Mouse (Mus musculus) liver, embryonic 11.5 days (tissue): ENCODE results near the gene Ube2c. TPM values are rescaled to one million over a fixed set of nuclear protein-coding genes. Genes with fewer than 3 reads are reported as not detected.
A peak's percentile ranks its signal among the peaks of the same experiment; 100 is the strongest.

Source experiments
- ATAC-seq: fragments of 200-750 bp; cut with Nextera tagmentation; replicated peaks from 2 replicates; pipeline ENCODE4 v1.8.0; 2017; ENCODE audit warnings: moderate number of reproducible peaks, mild to moderate bottlenecking, moderate TSS enrichment, moderate library complexity; ENCODE audit not compliant: low FRiP score
- DNase-seq: peaks from one replicate; pipeline ENCODE4 v3.0.0-alpha.2; 2017; ENCODE audit warnings: low spot score
- H3K27ac ChIP-seq: fragments of 300-500 bp; sonication (generic); 2 replicates; pipeline ENCODE4 v1.5.1; 2014; ENCODE audit warnings: mild to moderate bottlenecking, low read depth, low read length, control low read depth
- H3K27me3 ChIP-seq: fragments of 300-500 bp; sonication (generic); replicated peaks from 2 replicates; pipeline ENCODE4 v1.6.1; 2014; ENCODE audit warnings: low read length, mixed read lengths; ENCODE audit not compliant: control insufficient read depth, insufficient read depth
- H3K36me3 ChIP-seq: fragments of 300-500 bp; sonication (generic); 2 replicates; pipeline ENCODE4 v1.6.1; 2014; ENCODE audit warnings: mild to moderate bottlenecking, low read length, moderate library complexity, mixed read lengths; ENCODE audit not compliant: control insufficient read depth, insufficient read depth
- H3K4me1 ChIP-seq: fragments of 300-500 bp; sonication (generic); replicated peaks from 2 replicates; pipeline ENCODE4 v1.6.1; 2014; ENCODE audit warnings: low read length, mixed read lengths; ENCODE audit not compliant: control insufficient read depth, insufficient read depth
- H3K4me2 ChIP-seq: fragments of 300-500 bp; sonication (generic); 2 replicates; pipeline ENCODE4 v1.6.1; 2014; ENCODE audit warnings: mild to moderate bottlenecking, control low read depth, moderate library complexity
- H3K4me3 ChIP-seq: fragments of 300-500 bp; sonication (generic); 2 replicates; pipeline ENCODE4 v1.5.1; 2014; ENCODE audit warnings: low read depth, low read length, control low read depth
- H3K9ac ChIP-seq: fragments of 300-500 bp; sonication (generic); 2 replicates; pipeline ENCODE4 v1.6.1; 2014; ENCODE audit warnings: low read depth, low read length, control low read depth
- H3K9me3 ChIP-seq: fragments of 300-500 bp; sonication (generic); 2 replicates; pipeline ENCODE4 v1.6.1; 2016; ENCODE audit warnings: low read length, inconsistent platforms, mixed read lengths; ENCODE audit not compliant: control insufficient read depth
- WGBS: fragments of 180-500 bp; shearing (Covaris S2); extraction: QIAGEN DNeasy Blood & Tissue Kit; methylation state at CpG from one replicate; pipeline ENCODE4 v1.1.7; 2014; 5-methylcytosine and 5-hydroxymethylcytosine counted together
- polyA plus RNA-seq: library from polyadenylated mRNA; unstranded; fragments of >200 nt; fragmentation: Nextera tagmentation; extraction: Ambion mirVana; gene quantifications from 2 replicates; pipeline ENCODE4 v1.2.1, GENCODE M21; 2014

Ube2c gene
- polyA plus RNA-seq, 1 experiment from 2014 or later: 522 TPM

DNA sequence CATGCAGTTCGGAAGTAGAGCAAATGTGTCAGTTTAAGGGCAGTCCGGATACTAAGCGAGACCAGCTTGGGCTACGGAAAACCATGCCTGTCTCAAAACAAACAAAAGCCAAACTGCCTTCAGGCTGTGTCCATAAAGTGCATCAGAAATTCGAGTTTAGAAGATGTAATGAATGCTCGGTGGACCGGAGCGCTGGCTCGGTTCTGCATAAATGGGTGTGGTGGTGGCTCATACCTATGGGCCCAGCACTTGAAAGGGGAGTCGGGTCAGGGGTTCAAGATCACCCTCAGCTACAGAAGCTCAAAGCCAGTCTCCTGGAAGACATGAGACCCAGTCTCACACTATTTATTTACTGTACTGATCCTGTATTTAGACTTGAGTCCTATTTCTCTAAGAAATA is 18.1 kb downstream of the Ube2c start:
- no peak for ATAC-seq
- no peak overlapping the region for H3K9ac ChIP-seq
- WGBS: 88% methylated on average over 10 of the region's 10 CpGs
- H3K4me2 ChIP-seq: no peak overlapping the region
- no peak overlapping the region for H3K27ac ChIP-seq
- H3K9me3 ChIP-seq: no peaks in the 10 kb centered on the region
- DNase-seq: no peak
- H3K4me3 ChIP-seq: no peak overlapping the region
- peaks cover 6% of the 10 kb centered on the region for H3K36me3 ChIP-seq
- 0 out of 2 replicates have a peak, but pooled peaks cover 3% of the 10 kb centered on the region for H3K27me3 ChIP-seq
- H3K4me1 ChIP-seq: 0 out of 2 replicates have a peak, but pooled peaks cover 14% of the 10 kb centered on the region

DNA sequence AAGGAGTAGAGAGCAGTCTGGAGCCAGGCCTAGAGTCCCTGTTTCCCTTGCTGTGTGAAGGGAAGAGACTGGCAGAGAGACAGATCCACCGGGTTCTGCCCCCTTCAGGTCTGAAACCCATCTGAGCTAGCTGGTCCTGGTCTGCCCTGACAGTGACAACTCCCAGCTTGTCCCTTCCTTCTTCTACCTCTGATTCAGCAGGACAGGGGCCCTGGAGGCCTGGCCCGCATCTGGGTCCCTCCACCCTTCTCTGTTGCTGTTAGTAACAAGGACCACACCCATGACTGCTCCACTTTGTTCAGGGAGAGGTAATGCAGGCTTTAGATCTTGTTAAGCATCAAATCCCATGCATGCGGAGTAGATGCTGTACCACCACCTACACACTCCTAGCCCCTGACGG is 18.7 kb downstream of the Ube2c start:
- H3K36me3 ChIP-seq: peaks cover 6% of the 10 kb centered on the region
- WGBS: 70% methylated on average over 4 of the region's 4 CpGs

DNA sequence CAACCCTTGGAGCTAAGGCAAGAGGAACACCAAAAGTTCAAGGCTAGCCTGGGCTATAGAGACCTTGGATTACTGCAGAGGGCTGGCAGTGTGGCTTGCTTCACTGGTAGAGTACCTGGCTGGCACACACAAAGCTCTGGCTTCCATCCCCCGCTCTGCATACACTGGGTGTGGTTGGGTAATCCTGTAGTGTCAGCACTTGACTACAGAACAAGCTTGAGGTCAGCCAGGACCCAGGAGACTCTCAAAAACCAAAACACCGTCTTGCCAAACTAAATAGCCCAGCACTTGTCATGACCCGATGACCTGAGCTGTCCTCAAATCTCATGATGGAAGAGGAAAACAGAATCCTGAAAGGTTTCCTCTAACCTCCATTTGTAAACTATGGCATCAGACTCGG is 20.8 kb downstream of the Ube2c start:
- H3K27ac ChIP-seq: no peak overlapping the region
- no peak overlapping the region for H3K9ac ChIP-seq
- ATAC-seq (no peak), DNase-seq (no peak)
- WGBS: 80% methylated on average over 4 of the region's 4 CpGs
- H3K4me3 ChIP-seq: no peak overlapping the region
- H3K4me1 ChIP-seq: 0 out of 2 replicates have a peak, but pooled peaks cover 8% of the 10 kb centered on the region
- H3K27me3 ChIP-seq: 0 out of 2 replicates have a peak, but pooled peaks cover 3% of the 10 kb centered on the region
- H3K4me2 ChIP-seq: no peak overlapping the region
- no peaks in the 10 kb centered on the region for H3K9me3 ChIP-seq
- H3K36me3 ChIP-seq: peaks cover 16% of the 10 kb centered on the region

More for the DNA sequence above, 18.7 kb downstream of the Ube2c start:
- no peaks in the 10 kb centered on the region for H3K9me3 ChIP-seq
- 0 out of 2 replicates have a peak, but pooled peaks cover 3% of the 10 kb centered on the region for H3K27me3 ChIP-seq
- no peak overlapping the region for H3K27ac ChIP-seq
- no peak overlapping the region for H3K9ac ChIP-seq
- H3K4me3 ChIP-seq: no peak overlapping the region
- DNase-seq (no peak), ATAC-seq (0 out of 2 replicates have a peak, but pooled peaks have one; percentile 24)
- 0 out of 2 replicates have a peak, but pooled peaks cover 14% of the 10 kb centered on the region for H3K4me1 ChIP-seq
- no peak overlapping the region for H3K4me2 ChIP-seq

DNA sequence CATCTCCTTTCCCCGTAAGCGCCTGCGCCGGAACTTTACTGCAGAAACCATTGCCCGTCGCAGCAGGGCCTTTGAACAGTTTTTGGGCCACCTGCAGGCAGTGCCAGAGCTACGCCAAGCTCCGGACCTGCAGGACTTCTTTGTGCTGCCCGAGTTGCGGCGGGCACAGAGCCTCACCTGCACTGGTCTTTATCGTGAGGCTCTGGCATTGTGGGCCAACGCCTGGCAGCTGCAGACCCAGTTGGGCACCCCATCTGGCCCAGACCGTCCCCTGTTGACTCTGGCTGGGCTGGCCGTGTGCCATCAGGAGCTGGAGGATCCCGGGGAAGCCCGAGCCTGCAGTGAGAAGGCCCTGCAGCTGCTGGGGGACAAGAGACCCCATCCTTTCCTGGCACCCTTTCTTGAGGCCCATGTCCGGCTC is 22.2 kb downstream of the Ube2c start:
- no peak overlapping the region for H3K27ac ChIP-seq
- peak; percentile 29 for DNase-seq
- ATAC-seq: no peak
- H3K4me2 ChIP-seq: no peak overlapping the region
- H3K9ac ChIP-seq: no peak overlapping the region
- H3K27me3 ChIP-seq: no peaks in the 10 kb centered on the region
- no peaks in the 10 kb centered on the region for H3K9me3 ChIP-seq
- 0 out of 2 replicates have a peak, but pooled peaks cover 4% of the 10 kb centered on the region for H3K4me1 ChIP-seq
- WGBS: 94% methylated on average over 18 of the region's 18 CpGs
- H3K36me3 ChIP-seq: peaks cover 22% of the 10 kb centered on the region
- no peak overlapping the region for H3K4me3 ChIP-seq

DNA sequence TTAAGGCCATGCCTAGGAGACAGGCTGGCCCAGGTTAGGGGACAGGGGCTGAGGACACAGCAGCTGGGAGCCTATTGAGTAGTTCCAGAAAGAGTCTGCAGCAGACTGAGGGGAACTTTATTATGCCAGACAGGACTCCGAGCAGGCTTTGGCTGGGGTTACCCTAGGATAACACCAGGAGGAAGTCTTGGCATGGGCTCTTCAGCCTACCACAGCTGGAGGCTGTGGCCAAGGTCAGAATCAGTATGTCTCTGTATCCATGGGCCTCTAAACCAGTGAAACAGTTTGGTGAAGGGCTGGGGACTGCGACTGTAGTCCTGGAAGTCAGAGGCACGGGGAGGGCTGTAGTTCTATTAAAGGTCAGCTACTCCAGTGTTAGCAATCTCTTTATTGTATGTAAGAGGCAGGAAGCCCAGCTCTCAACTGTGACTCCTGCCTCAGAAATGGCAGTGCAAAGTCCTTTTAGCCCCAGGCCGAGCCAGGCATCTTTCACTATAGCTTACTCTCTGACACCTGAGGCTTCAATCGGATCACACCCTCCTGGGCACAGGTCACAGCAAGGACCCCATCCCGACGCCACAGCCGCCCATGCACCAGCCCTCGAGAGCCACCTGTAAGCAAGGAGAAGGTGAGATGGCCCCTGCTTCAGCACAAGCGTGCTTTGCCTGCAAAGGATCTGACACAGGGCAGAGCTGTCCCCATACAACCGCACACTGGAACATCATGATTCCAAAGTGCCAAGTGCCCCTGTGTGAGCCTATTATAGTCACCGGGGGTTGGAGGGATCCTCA is 22.9 kb downstream of the Ube2c start:
- Histone ChIP-seq H3K4me3 (no peak overlapping the region), H3K9ac (no peak overlapping the region), H3K36me3 (peaks cover 25% of the 10 kb centered on the region), H3K27ac (no peak overlapping the region), H3K9me3 (no peaks in the 10 kb centered on the region), H3K4me2 (no peak overlapping the region), H3K27me3 (no peaks in the 10 kb centered on the region), H3K4me1 (0 out of 2 replicates have a peak, but pooled peaks cover 4% of the 10 kb centered on the region)
- ATAC-seq: no peak
- no peak for DNase-seq
- 91% methylated on average over 12 of the region's 12 CpGs for WGBS

DNA sequence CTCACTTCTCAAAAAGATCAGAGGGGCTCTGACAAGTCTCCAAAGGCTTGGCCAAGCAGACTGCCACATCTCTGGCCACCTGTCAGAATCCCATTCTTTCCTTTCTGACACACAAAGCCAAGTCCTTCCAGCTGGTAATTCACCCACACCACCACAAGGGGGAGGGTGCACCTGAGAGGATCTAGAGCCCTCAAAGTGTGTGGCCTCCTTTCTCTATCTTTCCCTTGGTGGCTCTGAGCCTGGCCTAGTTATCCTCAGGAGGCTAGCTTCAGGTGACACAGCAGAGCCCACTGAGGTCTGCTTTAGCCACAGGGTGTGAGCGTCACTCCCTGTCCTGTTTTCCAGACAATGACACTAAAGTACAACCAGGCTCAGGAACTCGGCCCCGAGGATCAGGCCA is 23.5 kb downstream of the Ube2c start:
- H3K27me3 ChIP-seq: no peaks in the 10 kb centered on the region
- DNase-seq: no peak
- H3K4me1 ChIP-seq: 0 out of 2 replicates have a peak, but pooled peaks cover 3% of the 10 kb centered on the region
- H3K36me3 ChIP-seq: peaks cover 29% of the 10 kb centered on the region
- no peak overlapping the region for H3K4me2 ChIP-seq
- H3K27ac ChIP-seq: no peak overlapping the region
- ATAC-seq: no peak
- no peak overlapping the region for H3K4me3 ChIP-seq
- no peaks in the 10 kb centered on the region for H3K9me3 ChIP-seq
- H3K9ac ChIP-seq: no peak overlapping the region
- 83% methylated on average over 3 of the region's 3 CpGs for WGBS

DNA sequence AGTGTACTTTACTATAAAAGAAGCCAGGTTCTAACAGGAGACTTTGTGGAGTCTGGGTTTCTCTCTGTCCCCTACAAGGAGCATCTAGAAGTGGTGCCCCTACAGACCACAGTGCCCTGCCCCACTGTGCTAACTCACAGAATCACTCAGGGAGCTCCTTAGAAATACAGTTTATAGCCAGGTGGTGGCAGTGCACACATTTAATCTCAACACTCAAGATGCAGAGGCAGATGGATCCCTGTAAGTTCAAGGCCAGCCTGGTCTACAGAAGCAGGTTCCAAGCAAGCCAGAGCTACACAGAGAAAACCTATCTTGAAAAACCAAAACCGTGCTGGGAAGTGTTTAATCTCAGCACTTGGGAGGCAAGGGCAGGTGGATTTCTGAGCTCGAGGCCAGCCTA is 24.1 kb downstream of the Ube2c start:
- WGBS: 88% methylated on average over 2 of the region's 2 CpGs
- no peak for DNase-seq
- no peaks in the 10 kb centered on the region for H3K4me1 ChIP-seq
- no peak overlapping the region for H3K4me3 ChIP-seq
- H3K27ac ChIP-seq: no peak overlapping the region
- no peak for ATAC-seq
- no peak overlapping the region for H3K9ac ChIP-seq
- H3K27me3 ChIP-seq: no peaks in the 10 kb centered on the region
- H3K4me2 ChIP-seq: no peak overlapping the region
- no peaks in the 10 kb centered on the region for H3K9me3 ChIP-seq
- H3K36me3 ChIP-seq: peaks cover 29% of the 10 kb centered on the region

DNA sequence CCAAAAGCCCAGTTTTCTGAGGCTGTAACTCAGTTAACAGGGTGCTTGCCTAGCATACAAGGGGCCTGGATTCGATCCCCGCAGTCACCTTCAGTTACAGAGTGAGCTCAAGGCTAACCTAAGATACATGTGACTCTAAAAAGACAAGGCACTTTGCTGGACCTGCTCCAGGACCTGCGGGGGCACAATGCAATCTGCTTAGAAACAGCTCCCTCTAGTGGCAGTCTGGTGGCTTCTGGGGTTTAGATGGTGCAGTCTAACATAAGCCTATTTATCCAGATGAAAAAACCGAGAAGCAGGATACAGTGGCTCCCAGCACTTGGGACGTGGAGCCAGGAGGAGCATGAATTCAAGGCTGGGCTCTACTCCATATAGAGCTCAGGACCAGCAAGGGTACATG is 24.6 kb downstream of the Ube2c start:
- no peak overlapping the region for H3K4me3 ChIP-seq
- H3K4me1 ChIP-seq: no peaks in the 10 kb centered on the region
- peak; percentile 71 for ATAC-seq
- 32% methylated on average over 5 of the region's 5 CpGs for WGBS
- no peaks in the 10 kb centered on the region for H3K9me3 ChIP-seq
- DNase-seq: peak; percentile 60
- no peaks in the 10 kb centered on the region for H3K27me3 ChIP-seq
- H3K9ac ChIP-seq: no peak overlapping the region
- no peak overlapping the region for H3K4me2 ChIP-seq
- no peak overlapping the region for H3K27ac ChIP-seq
- H3K36me3 ChIP-seq: peaks cover 29% of the 10 kb centered on the region

DNA sequence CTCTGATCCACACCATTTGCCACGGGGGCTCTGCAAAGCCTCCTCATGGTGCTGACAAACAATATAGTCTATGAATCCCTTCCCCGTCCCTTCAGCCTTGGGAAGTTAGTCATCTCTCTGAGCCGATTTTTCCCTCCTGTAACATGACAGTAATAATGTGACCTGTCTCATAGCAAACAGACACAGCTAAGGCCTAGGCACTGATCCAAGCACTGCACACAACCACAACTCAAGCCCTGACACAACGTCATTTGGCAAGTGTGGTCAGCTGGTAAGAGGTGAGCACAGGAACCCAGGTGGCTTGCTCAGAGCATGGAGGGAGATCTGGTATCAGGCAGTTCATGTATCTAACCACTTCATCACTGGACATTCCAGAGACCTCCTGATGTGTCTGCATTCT is 26.2 kb downstream of the Ube2c start:
- WGBS: 87% methylated on average over 4 of the region's 4 CpGs
- peaks cover 37% of the 10 kb centered on the region for H3K36me3 ChIP-seq
- no peak overlapping the region for H3K9ac ChIP-seq
- no peak overlapping the region for H3K4me3 ChIP-seq
- DNase-seq: no peak
- no peaks in the 10 kb centered on the region for H3K27me3 ChIP-seq
- H3K9me3 ChIP-seq: no peaks in the 10 kb centered on the region
- no peak overlapping the region for H3K27ac ChIP-seq
- H3K4me1 ChIP-seq: no peaks in the 10 kb centered on the region
- ATAC-seq: no peak
- no peak overlapping the region for H3K4me2 ChIP-seq
